Mouse (Mus musculus) left cerebral cortex, postnatal 25 days (tissue): Measurements from ENCODE around the gene 4933427D14Rik. TPM values are rescaled to one million over a fixed set of nuclear protein-coding genes. Genes with fewer than 3 reads are reported as not detected.

Experiments used
- DNase-seq, 2 experiments: peaks; one replicate each; pipeline ENCODE4 v3.0.0; 2022; ENCODE audit warnings: low spot score in 2 of 2, mixed read lengths in 1 of 2
- intact Hi-C: fragments of 180-260 bp; cut with DNase I; formaldehyde crosslinking; loops from one replicate; pipeline ENCODE4 v1.15.1; 2025
- total RNA-seq, 2 experiments: library from RNA; stranded (reverse); gene quantifications; 2 replicates each; pipeline ENCODE4 v1.2.3; 2021

The 4933427D14Rik gene
- total RNA-seq, 2 experiments from 2014 or later: 29.7 to 30.1 TPM

- no peak for DNase-seq
- intact Hi-C loops: no loop called here
Observed at GRCm38 (mm10) chr11:72151120-72151519, 56.1 kb downstream of the 4933427D14Rik start.

- intact Hi-C loops: no loop called here
- no peak for DNase-seq
Observed at GRCm38 (mm10) chr11:72147910-72148309, 59.3 kb downstream of the 4933427D14Rik start.

- DNase-seq: no peak
- intact Hi-C loops: loop anchor here (1.0 kb wide), 1 partner anchor 94 kb away; no protein-coding TSS in a partner anchor
Observed at GRCm38 (mm10) chr11:72145877-72146248, 61.4 kb downstream of the 4933427D14Rik start.

GRCm38 (mm10) chr11:72145182-72145876 lies 61.9 kb downstream of the 4933427D14Rik start:
- peak in 1 of 2 experiments; percentile 30 for DNase-seq
- intact Hi-C loops: loop anchor here (1.0 kb wide), 1 partner anchor 93 kb away; no protein-coding TSS in a partner anchor

- DNase-seq: no peak
- intact Hi-C loops: no loop called here
Observed at GRCm38 (mm10) chr11:72142889-72143288, 64.4 kb downstream of the 4933427D14Rik start.

GRCm38 (mm10) chr11:72140198-72140597 lies 67.1 kb downstream of the 4933427D14Rik start:
- DNase-seq: no peak
- intact Hi-C loops: no loop called here

GRCm38 (mm10) chr11:72136231-72136982 lies 70.9 kb downstream of the 4933427D14Rik start:
- DNase-seq: no peak
- intact Hi-C loops: loop anchor here (2.0 kb wide), 1 partner anchor 86 kb away; no protein-coding TSS in a partner anchor

GRCm38 (mm10) chr11:72135383-72136158 lies 71.7 kb downstream of the 4933427D14Rik start, which contains the start of gene Pitpnm3:
Gene Pitpnm3, minus strand, starts transcription at chr11:72135778.
- intact Hi-C loops: loop anchor here (2.0 kb wide), 1 partner anchor 85 kb away; no protein-coding TSS in a partner anchor
- DNase-seq: peak; percentile 54 to 60

- intact Hi-C loops: no loop called here
- peak in 1 of 2 experiments; percentile 27 for DNase-seq
Observed at GRCm38 (mm10) chr11:72134536-72135382, 72.5 kb downstream of the 4933427D14Rik start.

- DNase-seq: peak in 1 of 2 experiments; percentile 59
- intact Hi-C loops: no loop called here
Observed at GRCm38 (mm10) chr11:72133075-72133474, 74.2 kb downstream of the 4933427D14Rik start.

GRCm38 (mm10) chr11:72132266-72132665 lies 75.0 kb downstream of the 4933427D14Rik start:
- DNase-seq: no peak
- intact Hi-C loops: no loop called here

GRCm38 (mm10) chr11:72131697-72132096 lies 75.6 kb downstream of the 4933427D14Rik start:
- DNase-seq: no peak
- intact Hi-C loops: loop anchor here (2.0 kb wide), 1 partner anchor 47 kb away; no protein-coding TSS in a partner anchor

GRCm38 (mm10) chr11:72130905-72131304 lies 76.4 kb downstream of the 4933427D14Rik start:
- intact Hi-C loops: loop anchor here (2.0 kb wide), 1 partner anchor 46 kb away; no protein-coding TSS in a partner anchor
- no peak for DNase-seq

GRCm38 (mm10) chr11:72130472-72130871 lies 76.8 kb downstream of the 4933427D14Rik start:
- intact Hi-C loops: loop anchor here (2.0 kb wide), 1 partner anchor 46 kb away; no protein-coding TSS in a partner anchor
- DNase-seq: peak in 1 of 2 experiments; percentile 67

GRCm38 (mm10) chr11:72130021-72130420 lies 77.2 kb downstream of the 4933427D14Rik start:
- peak; percentile 20 to 70 for DNase-seq
- intact Hi-C loops: loop anchor here (2.0 kb wide), 1 partner anchor 45 kb away; no protein-coding TSS in a partner anchor

- no peak for DNase-seq
- intact Hi-C loops: no loop called here
Observed at GRCm38 (mm10) chr11:72129032-72129894, 78.0 kb downstream of the 4933427D14Rik start.

GRCm38 (mm10) chr11:72127450-72128189 lies 79.6 kb downstream of the 4933427D14Rik start:
- intact Hi-C loops: no loop called here
- DNase-seq: no peak
